Mouse (Mus musculus) liver, adult 2 months (tissue): Measurements from ENCODE around the gene Sar1b. TPM values are rescaled to one million over a fixed set of nuclear protein-coding genes. Genes with fewer than 3 reads are reported as not detected.
A peak's percentile ranks its signal among the peaks of the same experiment; 100 is the strongest.

Experiments used
- DNase-seq: peaks from one replicate; pipeline ENCODE4 v3.0.0-alpha.2; 2011; ENCODE audit warnings: low read depth, low spot score; ENCODE audit errors: extremely low read depth
- H3K27ac ChIP-seq: fragments of 200-500 bp; replicated peaks from 2 replicates; pipeline ENCODE4 v1.5.1; 2012; ENCODE audit warnings: low read depth, mild to moderate bottlenecking, control low read depth, inconsistent platforms, low read length; ENCODE audit not compliant: insufficient read depth
- H3K27me3 ChIP-seq: fragments of 200-500 bp; 2 replicates; pipeline ENCODE4 v1.6.1; 2012; ENCODE audit warnings: mild to moderate bottlenecking, moderate library complexity, low read length, inconsistent platforms; ENCODE audit not compliant: control insufficient read depth, insufficient read depth
- H3K36me3 ChIP-seq: fragments of 200-500 bp; 2 replicates; pipeline ENCODE4 v1.6.1; 2012; ENCODE audit warnings: low read length, inconsistent platforms; ENCODE audit not compliant: control insufficient read depth, insufficient read depth
- H3K4me1 ChIP-seq: fragments of 200-500 bp; 2 replicates; pipeline ENCODE4 v1.6.1; 2011; ENCODE audit warnings: low read length; ENCODE audit not compliant: control insufficient read depth, insufficient read depth
- H3K4me3 ChIP-seq: fragments of 200-500 bp; 2 replicates; pipeline ENCODE4 v1.5.1; 2011; ENCODE audit warnings: low read depth, mild to moderate bottlenecking, control low read depth, low read length, moderate library complexity; ENCODE audit not compliant: insufficient read depth
- H3K79me2 ChIP-seq: fragments of 200-500 bp; 2 replicates; pipeline ENCODE4 v1.6.1; 2012; ENCODE audit warnings: inconsistent platforms, mild to moderate bottlenecking, low read length, moderate library complexity; ENCODE audit not compliant: control insufficient read depth, insufficient read depth
- H3K9ac ChIP-seq: fragments of 200-500 bp; 2 replicates; pipeline ENCODE4 v1.6.1; 2012; ENCODE audit warnings: low read depth, mild to moderate bottlenecking, control low read depth, inconsistent platforms, low read length
- CTCF ChIP-seq: fragments of 200-500 bp; IDR thresholded peaks from 2 replicates; pipeline ENCODE4 v1.5.1; 2011; ENCODE audit warnings: low read depth, low read length, control low read depth
- POLR2A ChIP-seq: fragments of 200-500 bp; IDR thresholded peaks from 2 replicates; pipeline ENCODE4 v1.6.1; 2011; ENCODE audit warnings: low read length, control low read depth; ENCODE audit not compliant: insufficient read depth; ENCODE audit errors: extremely low read depth
- WGBS: fragments of 180-500 bp; shearing (Covaris S2); methylation state at CpG from one replicate; pipeline ENCODE4 v1.1.7; 2018; 5-methylcytosine and 5-hydroxymethylcytosine counted together
- polyA plus RNA-seq: library from polyadenylated mRNA; depleted of rRNA; stranded (reverse); fragments of >200 nt; gene quantifications from 2 replicates; pipeline ENCODE4 v1.2.3, GENCODE M21; 2012
- total RNA-seq: library from RNA; depleted of rRNA; stranded (reverse); fragments of >200 nt; gene quantifications from 2 replicates; pipeline ENCODE4 v1.2.3, GENCODE M21; 2014

The Sar1b gene
- total and polyA plus RNA-seq, 2 experiments = 61.0 to 370 TPM

DNA sequence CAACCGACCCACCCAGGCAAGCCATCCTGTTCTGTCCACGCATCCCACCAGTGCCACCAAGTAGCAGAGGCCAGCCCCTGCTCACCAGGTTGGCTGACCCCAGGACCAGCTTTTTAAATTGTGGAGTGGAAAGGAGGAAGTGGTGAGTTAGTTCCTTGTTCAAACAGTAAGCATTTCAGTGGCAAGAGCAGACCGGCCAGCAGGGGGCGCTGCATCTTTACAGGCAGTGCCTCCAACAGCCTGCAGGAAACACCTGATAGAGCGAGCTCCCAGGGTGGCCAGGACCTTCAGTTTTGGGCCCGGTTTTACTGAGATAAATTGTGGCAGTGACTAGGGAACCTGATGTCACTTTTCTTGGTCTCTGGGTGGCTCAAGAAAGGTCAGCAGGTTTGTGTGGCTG lies 54.3 kb downstream of the Sar1b start:
- Histone ChIP-seq H3K9ac (no peak overlapping the region), H3K4me1 (no peaks in the 10 kb centered on the region), H3K79me2 (no peaks in the 10 kb centered on the region), H3K36me3 (peaks cover 13% of the 10 kb centered on the region; the same call in 1 of the 2 replicates), H3K27ac (no peak overlapping the region), H3K4me3 (no peak overlapping the region), H3K27me3 (no peaks in the 10 kb centered on the region)
- DNase-seq = peak; percentile 54
- WGBS = 38% methylated on average over 6 of the region's 6 CpGs
- no peak for TF ChIP-seq POLR2A
- TF ChIP-seq CTCF = peak; percentile 96

GRCm38 (mm10) chr11:51818837-51819236 lies 55.4 kb downstream of the Sar1b start:
- DNase-seq = no peak
- Histone ChIP-seq H3K79me2 (no peaks in the 10 kb centered on the region), H3K4me3 (no peak overlapping the region), H3K9ac (no peak overlapping the region), H3K27me3 (no peaks in the 10 kb centered on the region), H3K4me1 (peaks cover 2% of the 10 kb centered on the region; the same call in 1 of the 2 replicates), H3K36me3 (peaks cover 13% of the 10 kb centered on the region; the same call in 1 of the 2 replicates), H3K27ac (no peak overlapping the region)
- WGBS = 89% methylated on average over 4 of the region's 4 CpGs
- TF ChIP-seq POLR2A (no peak), CTCF (no peak)

DNA sequence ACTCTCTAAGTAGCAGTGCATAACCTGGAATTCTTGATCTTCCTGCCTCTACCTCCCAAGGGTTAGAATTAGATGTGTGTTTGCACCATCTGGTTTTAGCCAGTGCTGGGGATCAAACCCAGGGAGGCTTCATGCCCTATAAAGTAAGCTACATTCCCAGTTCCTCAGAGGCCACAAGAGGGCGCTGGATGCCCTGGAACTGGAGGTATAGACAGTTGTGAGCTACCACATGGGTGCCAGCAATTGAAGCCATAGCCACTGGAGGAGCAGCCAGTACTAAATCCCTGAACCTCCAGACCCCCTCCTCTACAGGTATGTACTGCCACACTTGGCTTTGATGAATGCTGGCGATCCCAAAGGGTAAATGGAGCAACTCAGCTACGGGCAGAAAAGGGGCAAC lies 56.5 kb downstream of the Sar1b start:
- Histone ChIP-seq H3K27me3 (no peaks in the 10 kb centered on the region), H3K4me3 (no peak overlapping the region), H3K36me3 (peaks cover 11% of the 10 kb centered on the region; the same call in 1 of the 2 replicates), H3K79me2 (no peaks in the 10 kb centered on the region), H3K9ac (no peak overlapping the region), H3K4me1 (peaks cover 11% of the 10 kb centered on the region), H3K27ac (no peak overlapping the region)
- TF ChIP-seq CTCF = peak; percentile 78
- TF ChIP-seq POLR2A = no peak
- DNase-seq = peak; percentile 63
- WGBS = 82% methylated on average over 3 of the region's 3 CpGs

- H3K27ac ChIP-seq = no peak overlapping the region
- TF ChIP-seq CTCF (peak; percentile 95), POLR2A (no peak)
These were observed 57.4 kb downstream of the Sar1b start for GRCm38 (mm10) chr11:51820861-51821260.

DNA sequence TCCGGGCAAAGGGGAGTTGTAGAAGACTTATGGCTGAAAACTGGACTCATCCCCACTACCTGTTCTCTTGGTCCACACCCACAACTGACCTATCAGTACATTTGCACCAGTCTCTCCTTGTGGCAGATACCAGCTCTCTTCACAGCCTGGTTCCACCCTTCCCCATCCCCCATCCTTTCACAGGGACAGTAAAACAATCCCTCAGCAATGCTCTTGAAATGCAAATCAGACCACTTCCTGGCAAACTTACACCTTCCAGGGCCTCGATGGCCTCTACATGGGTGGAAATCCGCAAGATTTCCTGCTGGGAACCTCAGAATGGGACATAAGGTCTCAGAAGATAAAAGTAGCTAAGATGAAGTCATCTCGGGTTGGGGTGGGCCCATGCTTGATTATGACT lies 59.2 kb downstream of the Sar1b start:
- Histone ChIP-seq H3K27me3 (no peaks in the 10 kb centered on the region), H3K9ac (no peak overlapping the region), H3K4me3 (no peak overlapping the region), H3K79me2 (no peaks in the 10 kb centered on the region), H3K36me3 (peaks cover 4% of the 10 kb centered on the region; the same call in 1 of the 2 replicates), H3K27ac (no peak overlapping the region), H3K4me1 (peaks cover 15% of the 10 kb centered on the region)
- WGBS = 68% methylated on average over 4 of the region's 4 CpGs
- DNase-seq = no peak
- TF ChIP-seq POLR2A (no peak), CTCF (no peak)

More at GRCm38 (mm10) chr11:51820861-51821260, 57.4 kb downstream of the Sar1b start:
- Histone ChIP-seq H3K4me1 (peaks cover 15% of the 10 kb centered on the region), H3K36me3 (peaks cover 6% of the 10 kb centered on the region; the same call in 1 of the 2 replicates), H3K4me3 (no peak overlapping the region), H3K9ac (no peak overlapping the region), H3K27me3 (no peaks in the 10 kb centered on the region), H3K79me2 (no peaks in the 10 kb centered on the region)
- 27% methylated on average over 11 of the region's 11 CpGs for WGBS
- DNase-seq = peak; percentile 55

DNA sequence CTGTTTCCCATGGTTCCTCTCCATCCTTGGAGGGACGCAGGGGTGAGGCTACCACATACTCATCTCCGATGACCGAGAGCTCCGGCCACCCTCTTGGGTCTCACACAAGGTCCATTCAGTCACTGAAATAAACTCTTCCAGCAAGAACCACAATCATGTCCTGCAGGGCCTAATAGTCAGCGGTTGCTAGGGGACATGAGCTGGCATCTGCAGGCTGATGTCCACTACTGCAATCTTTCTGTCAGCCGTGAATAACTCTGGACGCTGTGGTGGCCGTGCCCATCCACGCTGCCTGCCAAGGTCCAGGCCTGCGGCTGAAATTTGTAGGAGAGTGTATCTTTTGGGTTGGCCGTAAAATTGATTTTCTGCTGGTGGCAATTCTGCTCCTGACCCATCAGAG lies 59.8 kb downstream of the Sar1b start:
- Histone ChIP-seq H3K4me3 (no peak overlapping the region), H3K9ac (no peak overlapping the region), H3K27me3 (no peaks in the 10 kb centered on the region), H3K79me2 (no peaks in the 10 kb centered on the region), H3K36me3 (peaks cover 8% of the 10 kb centered on the region; the same call in 1 of the 2 replicates), H3K27ac (no peak overlapping the region), H3K4me1 (peaks cover 15% of the 10 kb centered on the region)
- 86% methylated on average over 11 of the region's 11 CpGs for WGBS
- no peak for DNase-seq
- TF ChIP-seq CTCF (no peak), POLR2A (no peak)
